Mouse (Mus musculus) liver, embryonic 14.5 days (tissue): ENCODE results near the gene Tas2r140. TPM values are rescaled to one million over a fixed set of nuclear protein-coding genes. Genes with fewer than 3 reads are reported as not detected.

Experiments
- ATAC-seq: fragments of 200-750 bp; cut with Nextera tagmentation; 2 replicates; pipeline ENCODE4 v1.8.0; 2017; ENCODE audit warnings: moderate number of reproducible peaks, mild to moderate bottlenecking, moderate library complexity; ENCODE audit not compliant: insufficient read depth
- DNase-seq, 3 experiments: peaks; one replicate each; pipeline ENCODE4 v3.0.0-alpha.2; 2012 to 2013; ENCODE audit warnings: low read depth in 3 of 3, low spot score in 3 of 3
- H3K27ac ChIP-seq: fragments of 300-500 bp; sonication (generic); 2 replicates; pipeline ENCODE4 v1.5.1; 2014; ENCODE audit warnings: moderate library complexity, mild to moderate bottlenecking, control low read depth, inconsistent platforms
- H3K27me3 ChIP-seq: fragments of 300-500 bp; sonication (generic); 2 replicates; pipeline ENCODE4 v1.6.1; 2014; ENCODE audit warnings: mild to moderate bottlenecking, low read length, moderate library complexity; ENCODE audit not compliant: control insufficient read depth, insufficient read depth
- H3K36me3 ChIP-seq: fragments of 300-500 bp; sonication (generic); replicated peaks from 2 replicates; pipeline ENCODE4 v1.6.1; 2014; ENCODE audit warnings: low read depth; ENCODE audit not compliant: control insufficient read depth, insufficient read depth
- H3K4me1 ChIP-seq, 2 experiments: fragments of 200-500 bp in 1 of 2; fragments of 300-500 bp in 1 of 2; sonication (generic) in 1 of 2; replicated peaks; 2 replicates each; pipeline ENCODE4 v1.6.1; 2012 to 2014; ENCODE audit warnings: antibody characterized with exemption in 1 of 2, inconsistent platforms in 1 of 2, low read length in 1 of 2; ENCODE audit not compliant: control insufficient read depth in 2 of 2, insufficient read depth in 2 of 2
- H3K4me2 ChIP-seq: fragments of 300-500 bp; sonication (generic); 2 replicates; pipeline ENCODE4 v1.6.1; 2014; ENCODE audit warnings: low read depth, mild to moderate bottlenecking, control low read depth, moderate library complexity
- H3K4me3 ChIP-seq, 2 experiments: fragments of 200-500 bp in 1 of 2; fragments of 300-500 bp in 1 of 2; sonication (generic) in 1 of 2; 2 replicates each; pipeline ENCODE4 v1.5.1; 2012 to 2014; ENCODE audit warnings: low read depth in 2 of 2, low read length in 2 of 2, mild to moderate bottlenecking in 2 of 2, control low read depth in 1 of 2, inconsistent platforms in 1 of 2, moderate library complexity in 1 of 2; ENCODE audit not compliant: insufficient read depth in 1 of 2
- H3K9ac ChIP-seq: fragments of 300-500 bp; sonication (generic); replicated peaks from 2 replicates; pipeline ENCODE4 v1.6.1; 2014; ENCODE audit warnings: mild to moderate bottlenecking, control low read depth, moderate library complexity
- H3K9me3 ChIP-seq: fragments of 300-500 bp; sonication (generic); 2 replicates; pipeline ENCODE4 v1.6.1; 2016; ENCODE audit warnings: low read length, mixed read lengths; ENCODE audit not compliant: control insufficient read depth
- CTCF ChIP-seq: IDR thresholded peaks from 2 replicates; pipeline ENCODE4 v1.5.1; 2016; ENCODE audit warnings: antibody characterized with exemption, low read depth, control low read depth
- EP300 ChIP-seq: IDR thresholded peaks from 2 replicates; pipeline ENCODE4 v1.6.1; 2016; ENCODE audit warnings: antibody characterized with exemption, low read depth
- WGBS: fragments of 180-500 bp; shearing (Covaris S2); extraction: QIAGEN DNeasy Blood & Tissue Kit; methylation state at CpG from one replicate; pipeline ENCODE4 v1.1.7; 2014; ENCODE audit not compliant: insufficient replicate concordance; 5-methylcytosine and 5-hydroxymethylcytosine counted together
- polyA plus RNA-seq, 2 experiments: library from polyadenylated mRNA; depleted of rRNA in 1 of 2; stranded (reverse) in 1 of 2; unstranded in 1 of 2; fragments of >200 nt; fragmentation: Nextera tagmentation in 1 of 2; extraction: Ambion mirVana in 1 of 2; gene quantifications; 2 replicates each; pipeline versions ENCODE4 v1.2.1 to v1.2.3; 2012 to 2014

Gene Tas2r140
- polyA plus RNA-seq (2012; rRNA removed) (not detected in 2 replicates), polyA plus RNA-seq (2014; fragmentation: Nextera tagmentation; extraction: Ambion mirVana) (not detected in 2 replicates)

GRCm38 (mm10) chr6:133055716-133056115 is at the start of gene Tas2r140:
Gene Tas2r140 (minus strand): TSS chr6:133055816.
- no peak within 1 kb of the TSS for H3K9ac ChIP-seq
- H3K36me3 ChIP-seq, result no peaks in the 10 kb centered on the region
- no peaks in the 10 kb centered on the region for H3K27me3 ChIP-seq
- ATAC-seq (no peak), DNase-seq (no peak)
- no peak within 1 kb of the TSS for H3K4me2 ChIP-seq
- H3K9me3 ChIP-seq, result no peaks in the 10 kb centered on the region
- no peak within 1 kb of the TSS for H3K4me3 ChIP-seq
- H3K27ac ChIP-seq, result no peak within 1 kb of the TSS
- H3K4me1 ChIP-seq, result no peaks in the 10 kb centered on the region
- TF ChIP-seq CTCF, result no peak
- no peak for TF ChIP-seq EP300

- DNase-seq, result no peak
- Histone ChIP-seq H3K9ac (peak within 1 kb of the TSS; percentile 85), H3K4me3 (peak within 1 kb of the TSS; percentile 78 to 80), H3K27me3 (no peaks in the 10 kb centered on the region), H3K4me2 (peak within 1 kb of the TSS; percentile 74), H3K9me3 (no peaks in the 10 kb centered on the region), H3K27ac (no peak within 1 kb of the TSS; the same call in 1 of the 2 replicates), H3K4me1 (no peaks in the 10 kb centered on the region), H3K36me3 (no peaks in the 10 kb centered on the region)
- TF ChIP-seq EP300 (no peak), CTCF (no peak)
- no peak for ATAC-seq
These were observed 48.9 kb upstream of the Tas2r140 start, which contains the start of gene Smim10l1 for GRCm38 (mm10) chr6:133104609-133104921. Gene Smim10l1 (plus strand): TSS chr6:133104909.

DNA sequence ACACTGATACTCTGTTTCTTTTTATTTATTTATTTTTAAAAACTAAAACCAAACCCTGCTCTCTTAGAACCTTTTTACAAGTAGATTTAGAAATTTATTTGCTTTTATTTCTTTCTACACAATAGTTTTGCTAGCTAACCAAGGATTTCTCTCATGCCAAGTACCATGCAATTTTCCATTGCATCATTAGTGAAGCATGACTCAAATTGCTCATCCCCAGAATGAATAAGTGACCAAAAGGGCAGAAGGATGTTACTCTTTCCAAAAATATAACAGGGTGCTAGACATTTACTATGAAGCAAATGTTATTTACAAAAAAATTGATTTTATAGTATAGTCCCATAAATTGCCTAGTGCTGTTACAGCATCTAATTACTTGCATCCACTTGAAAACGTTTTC is 46.8 kb upstream of the Tas2r140 start:
- H3K4me3 ChIP-seq, result no peak overlapping the region
- no peak overlapping the region for H3K4me2 ChIP-seq
- WGBS, result 28% methylated on average over 1 of the region's 1 CpGs
- no peaks in the 10 kb centered on the region for H3K36me3 ChIP-seq
- TF ChIP-seq CTCF (no peak), EP300 (no peak)
- no peak for DNase-seq
- H3K9ac ChIP-seq, result no peak overlapping the region
- no peak overlapping the region for H3K27ac ChIP-seq
- no peaks in the 10 kb centered on the region for H3K27me3 ChIP-seq
- no peaks in the 10 kb centered on the region for H3K9me3 ChIP-seq
- ATAC-seq, result no peak
- no peaks in the 10 kb centered on the region for H3K4me1 ChIP-seq

DNA sequence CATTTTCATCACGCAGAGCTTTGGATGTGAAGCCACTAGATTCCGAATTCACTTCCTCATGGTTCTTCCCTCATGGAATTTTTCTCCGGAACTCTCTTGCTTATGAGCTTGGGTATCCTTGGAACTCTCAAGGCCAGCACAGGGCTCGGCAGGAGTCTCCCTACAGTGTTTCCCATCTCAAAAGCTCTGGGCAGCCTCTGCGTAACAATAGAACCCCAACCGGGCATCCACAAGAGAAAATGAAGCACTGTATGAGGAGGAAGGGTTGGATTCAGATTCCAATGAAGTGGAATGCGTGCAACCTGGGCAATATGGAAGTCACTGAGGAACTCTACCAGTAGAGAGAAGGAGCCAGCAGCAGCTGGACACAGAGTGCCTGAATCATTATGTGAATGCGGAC is 36.6 kb upstream of the Tas2r140 start:
- WGBS, result 65% methylated on average over 8 of the region's 8 CpGs
- no peak for TF ChIP-seq CTCF
- TF ChIP-seq EP300, result no peak

DNA sequence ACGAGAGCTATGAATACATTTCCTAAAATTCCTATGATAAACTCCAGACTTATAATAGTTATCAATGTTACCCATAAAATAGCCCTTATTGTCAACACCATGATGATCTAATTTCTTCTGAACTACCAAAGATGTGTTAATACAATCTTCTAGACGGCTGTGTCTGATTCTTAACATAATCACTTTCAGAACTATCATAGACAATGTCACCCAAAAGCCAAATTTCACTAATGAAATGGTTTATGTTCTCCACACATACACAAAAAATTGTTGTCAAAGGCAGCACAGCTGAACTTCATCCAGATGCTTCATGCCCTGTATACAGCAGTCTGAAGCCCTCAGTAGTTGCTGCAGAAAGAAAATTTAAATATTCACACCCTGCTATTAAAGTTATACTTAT is 18.6 kb downstream of the Tas2r140 start, which contains the start of gene Tas2r103:
Tas2r103 (minus strand) TSS at position 101 of the 400 bp plus-strand sequence.
- H3K4me1 ChIP-seq, result no peaks in the 10 kb centered on the region
- DNase-seq, result no peak
- no peak within 1 kb of the TSS for H3K4me2 ChIP-seq
- no peak within 1 kb of the TSS for H3K27ac ChIP-seq
- H3K9me3 ChIP-seq, result no peaks in the 10 kb centered on the region
- TF ChIP-seq CTCF (no peak), EP300 (no peak)
- no peak within 1 kb of the TSS for H3K4me3 ChIP-seq
- H3K9ac ChIP-seq, result no peak within 1 kb of the TSS
- no peaks in the 10 kb centered on the region for H3K36me3 ChIP-seq
- 54% methylated on average over 2 of the region's 2 CpGs for WGBS
- no peak for ATAC-seq
- H3K27me3 ChIP-seq, result no peaks in the 10 kb centered on the region

More for the DNA sequence above, 36.6 kb upstream of the Tas2r140 start:
- Histone ChIP-seq H3K27ac (no peak overlapping the region), H3K4me3 (no peak overlapping the region), H3K4me1 (no peaks in the 10 kb centered on the region), H3K27me3 (no peaks in the 10 kb centered on the region), H3K9ac (no peak overlapping the region), H3K9me3 (no peaks in the 10 kb centered on the region), H3K4me2 (no peak overlapping the region), H3K36me3 (no peaks in the 10 kb centered on the region)
- no peak for ATAC-seq
- no peak for DNase-seq

Other genes with a start within 250 kb of the Tas2r140 start
- gene Tas2r123, start 208.7 kb downstream of the Tas2r140 start, polyA plus RNA-seq (2012; rRNA removed), result not detected in 2 replicates
- gene Tas2r123, start 208.7 kb downstream of the Tas2r140 start, polyA plus RNA-seq (2014; fragmentation: Nextera tagmentation; extraction: Ambion mirVana), result not detected in 2 replicates
- gene Tas2r116, start 200.4 kb downstream of the Tas2r140 start, polyA plus RNA-seq (2012; rRNA removed), result not detected in 2 replicates
- not detected in 2 replicates for gene Tas2r116, start 200.4 kb downstream of the Tas2r140 start, polyA plus RNA-seq (2014; fragmentation: Nextera tagmentation; extraction: Ambion mirVana)
- gene Tas2r110, start 187.8 kb downstream of the Tas2r140 start, polyA plus RNA-seq (2012; rRNA removed), result not detected in 2 replicates
- gene Tas2r110, start 187.8 kb downstream of the Tas2r140 start, polyA plus RNA-seq (2014; fragmentation: Nextera tagmentation; extraction: Ambion mirVana), result not detected in 2 replicates
- not detected in 2 replicates for gene Tas2r113, start 162.8 kb downstream of the Tas2r140 start, polyA plus RNA-seq (2012; rRNA removed)
- gene Tas2r113, start 162.8 kb downstream of the Tas2r140 start, polyA plus RNA-seq (2014; fragmentation: Nextera tagmentation; extraction: Ambion mirVana), result not detected in 2 replicates
- gene Tas2r125, start 146.2 kb downstream of the Tas2r140 start, polyA plus RNA-seq (2012; rRNA removed), result not detected in 2 replicates
- not detected in 2 replicates for gene Tas2r125, start 146.2 kb downstream of the Tas2r140 start, polyA plus RNA-seq (2014; fragmentation: Nextera tagmentation; extraction: Ambion mirVana)
- not detected in 2 replicates for gene Tas2r129, start 104.7 kb downstream of the Tas2r140 start, polyA plus RNA-seq (2012; rRNA removed)
- not detected in 2 replicates for gene Tas2r129, start 104.7 kb downstream of the Tas2r140 start, polyA plus RNA-seq (2014; fragmentation: Nextera tagmentation; extraction: Ambion mirVana)
- not detected in 2 replicates for gene Tas2r131, start 97.9 kb downstream of the Tas2r140 start, polyA plus RNA-seq (2012; rRNA removed)
- not detected in 2 replicates for gene Tas2r131, start 97.9 kb downstream of the Tas2r140 start, polyA plus RNA-seq (2014; fragmentation: Nextera tagmentation; extraction: Ambion mirVana)
- gene Tas2r109, start 74.9 kb downstream of the Tas2r140 start, polyA plus RNA-seq (2012; rRNA removed), result not detected in 2 replicates
- gene Tas2r109, start 74.9 kb downstream of the Tas2r140 start, polyA plus RNA-seq (2014; fragmentation: Nextera tagmentation; extraction: Ambion mirVana), result not detected in 2 replicates
- gene Tas2r103, start 18.7 kb downstream of the Tas2r140 start, polyA plus RNA-seq (2012; rRNA removed), result not detected in 2 replicates
- not detected in 2 replicates for gene Tas2r103, start 18.7 kb downstream of the Tas2r140 start, polyA plus RNA-seq (2014; fragmentation: Nextera tagmentation; extraction: Ambion mirVana)
- gene Smim10l1, start 49.1 kb upstream of the Tas2r140 start, polyA plus RNA-seq (2012; rRNA removed), result 7.3 and 9.3 TPM in 2 replicates
- gene Smim10l1, start 49.1 kb upstream of the Tas2r140 start, polyA plus RNA-seq (2014; fragmentation: Nextera tagmentation; extraction: Ambion mirVana), result 19.2 and 20.3 TPM in 2 replicates
- gene 5530400C23Rik, start 236.4 kb upstream of the Tas2r140 start, polyA plus RNA-seq (2012; rRNA removed), result not detected in 2 replicates
- not detected in 2 replicates for gene 5530400C23Rik, start 236.4 kb upstream of the Tas2r140 start, polyA plus RNA-seq (2014; fragmentation: Nextera tagmentation; extraction: Ambion mirVana)